21 mouse cellular contexts compared by ENCODE assay signal in the genomic region with DNA sequence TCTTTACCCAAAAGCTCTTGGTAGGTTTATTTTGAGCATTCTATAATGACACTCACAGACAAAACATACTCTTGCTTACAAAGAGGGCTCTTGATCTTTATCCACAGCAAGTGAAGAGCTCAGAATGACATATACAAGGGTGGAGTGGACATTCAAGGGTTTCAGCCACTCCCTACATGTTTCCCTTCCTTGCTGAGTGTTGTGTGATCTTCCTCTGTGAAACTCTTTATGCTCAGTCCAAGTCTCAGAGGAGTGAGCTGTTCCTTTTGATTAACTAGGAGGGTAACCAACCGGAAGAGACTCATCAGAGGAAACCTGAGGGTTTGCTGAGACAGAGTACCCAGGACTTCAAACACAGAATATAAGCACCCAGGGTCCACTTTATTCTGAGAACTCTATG.
"Had no signal": no experiment of that assay in that cellular context is flagged by ENCODE, and none has a peak within 500 bp of the region (broad histone marks: within the 10 kb centered on the region; RNA-seq: fewer than 3 reads in every experiment).

No protein-coding gene starts in this region.

- H3K27ac ChIP-seq: intestine, embryonic 15.5 days; layer of hippocampus, adult 2 months; limb, embryonic 10.5 days; limb, embryonic 13.5 days; liver, embryonic 12.5 days; liver, embryonic 15.5 days; macrophage; midbrain, embryonic 12.5 days; midbrain, embryonic 15.5 days; neural tube, embryonic 12.5 days; neural tube, embryonic 15.5 days; stomach, postnatal 0 days had no signal

- H3K4me1 ChIP-seq: intestine, embryonic 15.5 days; limb, embryonic 10.5 days; limb, embryonic 13.5 days; liver, embryonic 12.5 days; liver, embryonic 15.5 days; midbrain, embryonic 12.5 days; midbrain, embryonic 15.5 days; neural tube, embryonic 12.5 days; neural tube, embryonic 15.5 days had no signal

- H3K4me3 ChIP-seq: intestine, embryonic 15.5 days; layer of hippocampus, adult 2 months; limb, embryonic 10.5 days; limb, embryonic 13.5 days; liver, embryonic 12.5 days; liver, embryonic 15.5 days; midbrain, embryonic 12.5 days; midbrain, embryonic 15.5 days; neural tube, embryonic 12.5 days; neural tube, embryonic 15.5 days had no signal

- H3K27me3 ChIP-seq: intestine, embryonic 15.5 days; limb, embryonic 13.5 days; liver, embryonic 12.5 days; liver, embryonic 15.5 days; midbrain, embryonic 12.5 days; midbrain, embryonic 15.5 days; neural tube, embryonic 12.5 days; neural tube, embryonic 15.5 days had no signal

- H3K9ac ChIP-seq: intestine, embryonic 15.5 days; limb, embryonic 13.5 days; liver, embryonic 12.5 days; liver, embryonic 15.5 days; midbrain, embryonic 12.5 days; midbrain, embryonic 15.5 days; neural tube, embryonic 12.5 days; neural tube, embryonic 15.5 days had no signal

- H3K36me3 ChIP-seq: intestine, embryonic 15.5 days; limb, embryonic 10.5 days; limb, embryonic 13.5 days; liver, embryonic 12.5 days; liver, embryonic 15.5 days; midbrain, embryonic 12.5 days; midbrain, embryonic 15.5 days; neural tube, embryonic 12.5 days; neural tube, embryonic 15.5 days had no signal

- H3K4me2 ChIP-seq: intestine, embryonic 15.5 days; limb, embryonic 13.5 days; liver, embryonic 12.5 days; liver, embryonic 15.5 days; midbrain, embryonic 12.5 days; midbrain, embryonic 15.5 days; neural tube, embryonic 12.5 days; neural tube, embryonic 15.5 days had no signal

- ATAC-seq: hindbrain, embryonic 16.5 days; intestine, embryonic 15.5 days; liver, embryonic 12.5 days; midbrain, embryonic 15.5 days had no signal

- DNase-seq: kidney, adult 8-10 months; kidney, postnatal 25 days; layer of hippocampus, adult 9-11 months; liver; lung, adult 2 months; thymus, adult 2 months; thymus, postnatal 14 days; thymus, postnatal 4 days had no signal

- H3K9me3 ChIP-seq: intestine, embryonic 15.5 days; limb, embryonic 10.5 days; limb, embryonic 13.5 days; liver, embryonic 12.5 days; liver, embryonic 15.5 days; midbrain, embryonic 12.5 days; midbrain, embryonic 15.5 days; neural tube, embryonic 12.5 days; neural tube, embryonic 15.5 days had no signal
